Mouse (Mus musculus): Measurements from ENCODE around the gene U2surp.
A peak's percentile ranks its signal among the peaks of the same experiment; 100 is the strongest.

- TF ChIP-seq CTCF (IDR thresholded peaks at IDR 0.05; ENCODE audit: borderline replicate concordance, extremely low read depth, insufficient read depth, insufficient read length) (peak; percentile 57; the same call in 1 of the 2 replicates), POLR2A (IDR thresholded peaks at IDR 0.05; ENCODE audit: borderline replicate concordance, extremely low read depth, insufficient read depth, insufficient read length, poor library complexity, severe bottlenecking) (no peak)
These were observed 14.2 kb upstream of the U2surp start for GRCm38 (mm10) chr9:95525961-95526360.
